Mouse (Mus musculus): ENCODE measurements around the gene Gls.

Gene Gls

GRCm38 (mm10) chr1:52242270-52242669, 9.2 kb upstream of the Gls start:
- no peak for DNase-seq

- no peak for DNase-seq
Observed at GRCm38 (mm10) chr1:52232766-52233140, 279 bp downstream of the Gls start.

DNA sequence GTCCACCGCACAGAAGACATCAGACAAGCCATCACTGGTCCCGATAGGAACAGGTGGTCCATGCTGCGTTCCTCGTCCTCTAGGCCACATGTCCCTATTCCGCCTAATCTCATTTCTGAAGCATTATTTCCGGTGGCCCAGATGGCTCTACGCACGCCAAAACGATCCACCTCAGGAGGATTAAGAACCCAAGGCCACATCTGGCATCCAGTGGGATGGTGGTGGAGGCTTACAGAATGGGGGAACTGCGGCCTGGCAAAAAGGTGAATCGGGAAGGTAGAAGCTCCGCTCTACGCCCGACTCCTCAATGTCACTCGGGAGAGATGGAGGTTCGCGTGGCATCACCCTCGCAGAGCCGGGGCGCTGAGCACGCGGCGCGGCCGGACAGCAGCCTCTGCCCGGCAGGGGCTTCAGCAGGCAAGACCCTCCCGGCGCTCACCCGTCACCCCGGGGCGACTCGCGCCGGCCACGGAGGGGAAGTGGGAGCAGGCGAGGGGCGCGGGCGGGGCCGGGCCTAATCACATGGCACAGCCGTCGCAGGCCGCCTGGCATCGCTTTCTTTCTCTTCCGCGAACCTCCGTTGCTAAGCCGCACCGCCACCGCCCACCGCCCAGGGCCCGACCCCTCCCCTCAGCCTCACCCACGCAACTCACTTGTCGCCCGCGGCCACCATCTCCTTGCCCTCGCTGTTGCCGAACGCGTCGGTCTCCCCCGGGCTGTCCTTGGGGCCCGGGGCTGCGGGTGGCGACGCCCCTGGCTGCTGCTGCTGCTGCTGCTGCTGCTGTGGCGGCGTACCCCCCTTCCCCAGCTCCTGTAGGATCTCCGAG, 880 bp downstream of the Gls start:
- DNase-seq = peak; percentile 69 to 74

- no peak for DNase-seq
Observed at GRCm38 (mm10) chr1:52230404-52230803, 2.6 kb downstream of the Gls start.

GRCm38 (mm10) chr1:52228178-52228577, 4.9 kb downstream of the Gls start:
- no peak for DNase-seq

GRCm38 (mm10) chr1:52226416-52226815, 6.6 kb downstream of the Gls start:
- DNase-seq = no peak

DNA sequence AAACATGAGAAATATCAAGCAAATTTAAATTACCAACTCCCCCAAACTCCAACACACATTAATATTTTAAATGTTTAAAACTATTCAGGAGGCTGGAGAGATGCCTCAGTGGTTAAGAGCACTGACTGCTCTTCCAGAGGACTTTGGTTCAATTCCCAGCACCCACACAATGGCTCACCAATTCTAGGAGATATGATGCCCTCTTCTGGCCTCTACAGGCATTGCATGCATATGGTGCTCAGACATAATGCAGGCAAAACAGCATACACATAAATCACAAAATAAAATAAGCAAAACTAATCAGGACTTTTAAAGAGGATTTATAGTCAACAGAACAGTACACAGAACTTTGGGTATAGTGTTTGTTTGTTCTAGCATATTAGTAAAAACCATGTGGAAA, 16.3 kb downstream of the Gls start:
- DNase-seq = no peak

DNA sequence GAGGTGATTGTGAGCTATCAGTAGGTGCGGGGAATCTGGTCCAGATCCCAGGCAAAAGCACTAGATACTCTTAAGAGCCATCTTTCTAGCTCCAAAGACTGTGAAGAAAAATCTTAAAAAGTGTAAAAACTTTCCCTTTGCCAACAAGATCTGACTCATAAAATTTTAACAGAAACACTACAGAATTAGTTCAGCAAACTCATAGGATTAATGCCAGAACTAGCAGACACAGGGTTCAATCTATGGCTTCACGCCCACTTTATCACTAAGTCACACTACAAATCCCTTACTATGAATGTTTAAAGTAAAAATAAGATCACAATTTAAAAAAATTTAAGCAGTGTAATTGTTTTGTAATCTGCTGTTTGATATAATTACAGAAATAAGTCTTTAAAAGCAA, 50.0 kb downstream of the Gls start:
- DNase-seq = no peak

DNA sequence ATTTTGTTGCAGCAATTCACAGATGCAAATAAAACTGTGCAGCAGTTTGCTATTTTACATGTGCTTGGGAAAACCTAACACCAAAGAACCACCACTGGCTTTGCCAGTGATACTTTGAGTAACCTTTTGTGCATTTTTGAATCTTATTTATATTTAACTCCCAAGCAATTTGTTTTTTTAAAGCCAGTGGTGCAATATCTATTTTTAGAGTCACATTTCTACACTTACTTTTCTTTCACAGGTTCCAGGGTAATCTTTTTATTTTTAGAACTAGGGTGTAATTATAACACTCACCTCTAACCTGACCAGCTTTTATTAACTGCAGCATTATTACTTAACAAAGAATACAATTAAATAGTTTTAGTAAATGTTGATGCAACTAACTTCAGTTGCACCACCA, 51.0 kb downstream of the Gls start:
- no peak for DNase-seq

DNA sequence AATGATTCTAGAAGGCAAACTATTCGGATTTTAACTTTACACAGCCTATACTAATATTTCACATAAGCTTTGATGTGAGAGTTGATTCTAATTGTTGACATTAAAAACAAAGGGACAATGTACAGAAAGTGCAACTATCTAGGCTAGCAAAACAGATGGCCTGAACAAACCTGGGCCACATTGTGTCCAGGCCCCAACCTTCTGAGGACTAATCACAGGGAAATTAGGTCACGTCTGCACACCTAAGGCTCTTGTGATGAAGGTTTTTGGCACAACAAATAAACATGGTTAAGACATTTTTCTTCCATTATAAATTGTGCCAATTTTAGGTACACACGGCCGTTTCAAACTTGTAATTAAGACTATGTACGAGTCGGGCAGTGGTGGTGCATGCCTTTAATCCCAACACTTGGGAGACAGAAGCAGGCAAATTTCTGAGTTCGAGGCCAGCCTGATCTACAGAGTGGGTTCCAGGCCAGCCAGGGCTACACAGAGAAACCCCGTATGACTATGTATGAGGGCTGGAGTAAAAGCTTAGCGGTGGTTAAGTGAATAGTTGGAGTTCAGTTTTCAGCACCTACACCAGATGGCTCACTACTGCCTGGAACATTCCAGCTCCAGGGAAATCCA, 53.0 kb downstream of the Gls start:
- peak; percentile 57 to 74 for DNase-seq

- DNase-seq = no peak
Observed at GRCm38 (mm10) chr1:52176999-52177398, 56.0 kb downstream of the Gls start.

DNA sequence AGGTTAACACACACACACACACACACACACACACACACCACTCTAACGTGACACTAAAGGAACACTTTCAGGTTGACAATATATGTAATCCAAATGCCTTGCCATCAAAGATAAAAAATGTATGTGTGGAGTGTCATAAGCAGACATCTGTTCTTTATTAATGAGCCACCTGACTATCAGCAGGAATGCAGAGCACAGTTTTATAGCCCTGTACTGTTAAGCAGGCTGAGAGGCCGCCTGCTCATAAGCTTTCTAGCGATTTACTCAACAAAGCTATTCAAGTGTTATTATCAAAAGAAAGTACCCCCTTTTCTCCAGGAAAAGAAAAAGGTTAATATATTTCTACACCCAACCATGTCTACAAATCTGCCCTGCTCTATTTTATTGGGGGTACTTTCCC, 57.0 kb downstream of the Gls start:
- DNase-seq = no peak

GRCm38 (mm10) chr1:52175321-52175720, 57.7 kb downstream of the Gls start:
- DNase-seq = no peak

GRCm38 (mm10) chr1:52171271-52171670, 61.8 kb downstream of the Gls start:
- no peak for DNase-seq

DNA sequence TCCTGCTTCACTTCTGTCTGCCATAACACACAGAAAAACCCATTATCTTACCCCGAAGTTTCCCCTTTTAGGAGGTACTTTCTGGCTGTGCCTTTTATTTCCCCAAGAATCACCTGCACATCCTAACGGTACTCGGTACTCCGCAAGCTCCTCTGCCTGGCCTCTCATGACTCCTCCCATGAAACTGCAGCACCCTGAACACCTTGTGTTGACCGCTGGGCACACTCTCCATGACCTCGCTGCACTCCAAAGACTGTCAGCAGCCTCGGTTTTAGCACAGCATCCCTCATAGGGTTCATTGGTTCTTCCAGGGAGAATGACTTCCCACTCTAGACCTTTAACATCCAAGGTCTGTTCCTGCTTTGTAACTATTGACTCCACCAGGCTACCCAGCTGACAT, 62.3 kb downstream of the Gls start:
- DNase-seq = no peak

DNA sequence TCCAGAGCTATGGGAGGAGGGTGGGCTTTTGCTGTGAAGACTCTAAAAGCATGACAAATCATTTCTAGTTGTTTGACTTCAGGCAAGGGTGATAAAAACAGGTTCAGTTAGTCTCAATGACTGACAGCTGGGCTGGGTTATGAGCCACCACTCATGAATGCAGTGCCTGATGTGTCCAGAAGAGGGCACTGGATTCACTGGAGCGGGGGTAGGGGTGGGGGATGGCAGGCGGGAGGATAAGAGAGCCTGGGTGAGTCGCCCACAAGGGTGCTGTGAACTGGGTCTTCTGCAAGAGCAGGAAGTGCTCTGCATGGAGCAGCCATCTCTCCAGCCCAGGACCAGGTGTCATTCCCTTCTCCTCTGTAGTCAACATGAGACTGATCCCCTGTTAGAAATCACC, 63.0 kb downstream of the Gls start:
- peak in 1 of 2 experiments; percentile 36 for DNase-seq

DNA sequence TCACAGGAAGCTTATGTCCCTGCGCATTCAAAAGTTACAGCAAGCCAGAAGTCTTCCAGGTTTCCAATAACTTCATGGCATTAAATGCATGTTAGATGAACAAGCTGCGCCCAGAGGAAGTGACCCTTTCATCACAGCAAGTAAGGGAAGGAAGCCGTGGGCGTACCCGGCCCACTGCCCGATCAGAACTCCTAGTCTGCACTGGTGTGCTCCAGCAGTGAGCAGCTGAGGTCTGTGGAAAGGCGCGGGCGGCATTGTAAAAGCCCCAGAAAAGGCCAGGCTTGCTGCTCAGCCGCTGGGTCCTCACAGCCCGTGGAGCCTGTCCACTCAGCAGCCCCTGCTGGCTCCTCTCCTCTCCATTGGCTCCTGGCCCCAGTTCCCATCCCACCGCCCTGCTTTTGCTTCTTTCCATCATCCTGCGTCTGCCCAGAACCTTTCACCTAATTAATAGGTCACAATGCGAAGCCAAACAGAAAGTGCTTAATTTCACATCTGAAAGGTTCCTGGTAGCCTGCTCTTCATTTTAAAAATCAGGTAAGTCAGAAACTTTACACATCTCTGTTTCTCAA, 66.3 kb downstream of the Gls start:
- no peak for DNase-seq

GRCm38 (mm10) chr1:52163707-52164457, 69.2 kb downstream of the Gls start:
- DNase-seq = no peak

GRCm38 (mm10) chr1:52161151-52161550, 71.9 kb downstream of the Gls start:
- no peak for DNase-seq

GRCm38 (mm10) chr1:52158490-52159381, 74.3 kb downstream of the Gls start:
- no peak for DNase-seq

GRCm38 (mm10) chr1:52158040-52158439, 75.0 kb downstream of the Gls start:
- no peak for DNase-seq

GRCm38 (mm10) chr1:52156351-52156750, 76.7 kb downstream of the Gls start:
- DNase-seq = no peak

All from cerebellum, adult 18-20 months (tissue).